Mouse (Mus musculus): ENCODE data around the gene Pbp2. TPM values are rescaled to one million over a fixed set of nuclear protein-coding genes. Genes with fewer than 3 reads are reported as not detected.

Gene Pbp2
- polyA plus RNA-seq, 1 experiment from 2014 or later, result not detected

DNA sequence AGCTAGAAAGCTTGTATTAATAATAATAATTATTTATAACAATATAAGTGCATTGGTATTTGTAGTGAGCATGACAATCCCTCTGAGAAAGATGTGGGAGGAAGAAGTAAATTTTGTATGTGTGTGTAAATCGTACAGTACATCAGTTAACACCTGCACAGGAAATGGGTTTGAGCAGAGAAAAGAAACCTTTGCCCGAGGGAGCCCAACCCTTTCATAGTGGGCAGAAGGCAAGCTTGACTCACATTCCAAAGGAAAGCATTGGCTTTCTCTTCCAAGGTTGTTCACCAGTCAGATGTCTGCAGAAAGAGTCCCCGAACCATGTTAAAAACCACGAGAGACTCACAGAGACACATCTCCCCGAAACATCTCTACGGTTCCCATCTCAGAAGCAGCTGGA lies 37.1 kb downstream of the Pbp2 start:
- no peaks in the 10 kb centered on the region for H3K27me3 ChIP-seq
- 60% methylated on average over 6 of the region's 6 CpGs for WGBS (ENCODE audit: insufficient replicate concordance)

DNA sequence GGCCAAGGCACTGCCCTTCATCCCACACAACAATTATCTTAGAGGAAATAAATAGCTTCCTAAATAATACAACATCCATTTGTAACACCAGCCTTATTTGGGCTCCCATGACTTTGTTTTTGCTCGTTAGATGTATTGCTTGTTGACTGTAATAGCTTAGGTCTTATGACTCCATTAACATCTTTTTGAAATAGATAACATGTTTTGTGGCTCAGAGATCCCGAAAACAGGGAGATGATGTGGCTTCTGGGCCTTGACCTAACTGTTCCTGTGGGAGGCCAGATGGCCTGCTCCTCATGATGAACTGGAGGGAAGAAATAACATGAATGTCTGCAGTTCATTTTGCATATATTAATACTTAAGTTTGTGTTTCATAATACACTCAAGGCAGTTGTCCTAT lies 38.4 kb downstream of the Pbp2 start:
- Histone ChIP-seq H3K4me3 (replicated peaks) (no peak overlapping the region), H3K27me3 (no peaks in the 10 kb centered on the region), H3K4me1 (replicated peaks) (no peaks in the 10 kb centered on the region), H3K4me2 (no peak overlapping the region), H3K36me3 (no peaks in the 10 kb centered on the region), H3K27ac (no peak overlapping the region), H3K9me3 (replicated peaks) (no peaks in the 10 kb centered on the region), H3K9ac (no peak overlapping the region)
- ATAC-seq (ENCODE audit: low read depth), result no peak
- 39% methylated on average over 2 of the region's 2 CpGs for WGBS (ENCODE audit: insufficient replicate concordance)
- DNase-seq, result no peak

More for the DNA sequence above, 37.1 kb downstream of the Pbp2 start:
- H3K4me1 ChIP-seq (replicated peaks), result no peaks in the 10 kb centered on the region
- ATAC-seq (ENCODE audit: low read depth), result no peak
- no peak overlapping the region for H3K27ac ChIP-seq
- no peaks in the 10 kb centered on the region for H3K36me3 ChIP-seq
- H3K4me2 ChIP-seq, result no peak overlapping the region
- H3K9ac ChIP-seq, result no peak overlapping the region
- no peak for DNase-seq
- no peak overlapping the region for H3K4me3 ChIP-seq (replicated peaks)
- H3K9me3 ChIP-seq (replicated peaks), result no peaks in the 10 kb centered on the region

DNA sequence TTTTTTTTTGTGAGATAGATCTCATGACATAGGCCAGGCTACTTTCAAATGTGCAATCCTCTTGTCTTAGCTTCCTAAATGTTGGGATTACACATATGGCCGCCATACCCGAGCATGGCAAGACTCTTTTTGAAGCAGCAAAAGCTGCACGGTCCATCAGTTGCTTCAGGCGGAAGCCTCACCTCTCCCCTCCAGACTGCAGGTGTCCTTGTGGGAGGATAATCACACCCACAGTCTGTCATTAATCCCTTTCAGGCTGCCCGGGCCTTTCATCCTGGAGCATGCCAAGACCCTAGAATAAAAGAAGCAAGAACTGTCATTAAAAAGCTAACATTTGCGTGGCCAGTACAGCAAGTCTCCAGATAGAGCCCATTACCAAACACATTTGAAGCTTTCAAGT lies 40.6 kb downstream of the Pbp2 start:
- no peak for DNase-seq
- ATAC-seq (ENCODE audit: low read depth), result no peak
- Histone ChIP-seq H3K4me3 (replicated peaks) (no peak overlapping the region), H3K9ac (no peak overlapping the region), H3K27me3 (no peaks in the 10 kb centered on the region), H3K4me1 (replicated peaks) (no peaks in the 10 kb centered on the region), H3K36me3 (no peaks in the 10 kb centered on the region), H3K27ac (no peak overlapping the region), H3K9me3 (replicated peaks) (no peaks in the 10 kb centered on the region), H3K4me2 (no peak overlapping the region)
- 64% methylated on average over 6 of the region's 6 CpGs for WGBS (ENCODE audit: insufficient replicate concordance)

DNA sequence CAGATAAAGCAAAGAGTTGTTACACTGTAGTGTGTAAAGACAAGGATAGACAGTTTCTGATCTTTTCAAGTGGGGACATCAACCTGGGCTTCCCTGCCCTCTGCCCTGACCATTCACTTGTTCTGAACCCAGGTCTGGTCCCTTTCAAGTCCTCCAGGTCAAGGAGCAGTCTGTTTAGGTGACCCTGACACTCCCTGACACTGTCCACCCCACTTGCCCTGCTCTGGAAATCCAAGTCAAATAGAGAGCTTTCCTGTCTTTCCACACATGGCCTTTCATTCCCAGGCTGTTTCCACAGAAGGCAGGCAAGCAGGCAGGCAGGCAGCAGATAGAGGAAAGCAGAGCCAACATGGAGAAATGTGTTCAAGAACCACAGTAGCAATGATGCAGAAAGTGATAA lies 41.8 kb downstream of the Pbp2 start:
- H3K9ac ChIP-seq, result no peak overlapping the region
- H3K4me3 ChIP-seq (replicated peaks), result no peak overlapping the region
- no peak for ATAC-seq (ENCODE audit: low read depth)
- H3K36me3 ChIP-seq, result no peaks in the 10 kb centered on the region
- H3K4me1 ChIP-seq (replicated peaks), result no peaks in the 10 kb centered on the region
- no peak for DNase-seq
- no peaks in the 10 kb centered on the region for H3K9me3 ChIP-seq (replicated peaks)
- H3K27ac ChIP-seq, result no peak overlapping the region
- no peaks in the 10 kb centered on the region for H3K27me3 ChIP-seq
- H3K4me2 ChIP-seq, result no peak overlapping the region

GRCm38 (mm10) chr6:135267221-135267620 lies 43.0 kb downstream of the Pbp2 start:
- H3K27me3 ChIP-seq, result no peaks in the 10 kb centered on the region
- 40% methylated on average over 3 of the region's 3 CpGs for WGBS (ENCODE audit: insufficient replicate concordance)

GRCm38 (mm10) chr6:135266056-135266455 lies 44.1 kb downstream of the Pbp2 start:
- H3K27me3 ChIP-seq, result no peaks in the 10 kb centered on the region
- no peaks in the 10 kb centered on the region for H3K9me3 ChIP-seq (replicated peaks)
- no peak for DNase-seq
- no peaks in the 10 kb centered on the region for H3K4me1 ChIP-seq (replicated peaks)
- 86% methylated on average over 1 of the region's 1 CpGs for WGBS (ENCODE audit: insufficient replicate concordance)
- H3K4me2 ChIP-seq, result no peak overlapping the region
- no peak for ATAC-seq (ENCODE audit: low read depth)
- no peak overlapping the region for H3K9ac ChIP-seq
- no peak overlapping the region for H3K4me3 ChIP-seq (replicated peaks)
- H3K36me3 ChIP-seq, result no peaks in the 10 kb centered on the region
- no peak overlapping the region for H3K27ac ChIP-seq

More at GRCm38 (mm10) chr6:135267221-135267620, 43.0 kb downstream of the Pbp2 start:
- H3K27ac ChIP-seq, result no peak overlapping the region
- H3K4me1 ChIP-seq (replicated peaks), result no peaks in the 10 kb centered on the region
- ATAC-seq (ENCODE audit: low read depth) (no peak), DNase-seq (no peak)
- no peak overlapping the region for H3K9ac ChIP-seq
- no peak overlapping the region for H3K4me2 ChIP-seq
- H3K36me3 ChIP-seq, result no peaks in the 10 kb centered on the region
- H3K4me3 ChIP-seq (replicated peaks), result no peak overlapping the region
- no peaks in the 10 kb centered on the region for H3K9me3 ChIP-seq (replicated peaks)

- Histone ChIP-seq H3K36me3 (no peaks in the 10 kb centered on the region), H3K4me2 (no peak overlapping the region), H3K4me3 (replicated peaks) (no peak overlapping the region), H3K27me3 (no peaks in the 10 kb centered on the region), H3K9ac (no peak overlapping the region), H3K27ac (no peak overlapping the region), H3K9me3 (replicated peaks) (no peaks in the 10 kb centered on the region), H3K4me1 (replicated peaks) (no peaks in the 10 kb centered on the region)
- DNase-seq, result no peak
- WGBS (ENCODE audit: insufficient replicate concordance), result 85% methylated on average over 6 of the region's 6 CpGs
- no peak for ATAC-seq (ENCODE audit: low read depth)
Measured at GRCm38 (mm10) chr6:135264136-135264535, 46.1 kb downstream of the Pbp2 start.

- Histone ChIP-seq H3K4me3 (replicated peaks) (no peak overlapping the region), H3K9me3 (replicated peaks) (no peaks in the 10 kb centered on the region), H3K9ac (no peak overlapping the region), H3K4me2 (no peak overlapping the region), H3K36me3 (no peaks in the 10 kb centered on the region), H3K27ac (no peak overlapping the region), H3K27me3 (no peaks in the 10 kb centered on the region), H3K4me1 (replicated peaks) (no peaks in the 10 kb centered on the region)
- ATAC-seq (ENCODE audit: low read depth) (no peak), DNase-seq (no peak)
- 52% methylated on average over 2 of the region's 2 CpGs for WGBS (ENCODE audit: insufficient replicate concordance)
Measured at GRCm38 (mm10) chr6:135262565-135262964, 47.6 kb downstream of the Pbp2 start.

- ATAC-seq (ENCODE audit: low read depth), result no peak
- 60% methylated on average over 9 of the region's 9 CpGs for WGBS (ENCODE audit: insufficient replicate concordance)
Measured at GRCm38 (mm10) chr6:135261124-135261523, 49.1 kb downstream of the Pbp2 start.

DNA sequence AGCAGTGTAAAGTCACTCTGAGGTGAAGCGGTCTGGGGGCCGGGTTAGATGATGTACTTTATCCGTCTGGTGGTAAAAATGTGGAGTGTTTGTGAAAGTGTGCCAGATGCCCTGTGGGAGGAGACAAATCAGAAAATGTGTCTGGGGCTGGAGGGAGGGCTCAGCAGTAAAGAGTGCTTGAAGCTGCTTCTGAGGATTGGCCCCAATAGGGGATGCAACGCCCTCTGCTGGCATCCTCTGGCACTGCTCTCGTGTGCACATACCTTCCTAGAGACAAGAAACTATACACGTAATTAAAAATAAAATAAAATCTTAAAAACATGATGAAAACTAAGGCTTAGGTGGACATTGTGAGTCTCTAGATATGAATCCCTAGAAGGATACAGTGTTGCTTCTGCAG lies 49.8 kb downstream of the Pbp2 start:
- no peaks in the 10 kb centered on the region for H3K27me3 ChIP-seq
- H3K4me1 ChIP-seq (replicated peaks), result no peaks in the 10 kb centered on the region
- no peaks in the 10 kb centered on the region for H3K9me3 ChIP-seq (replicated peaks)
- no peaks in the 10 kb centered on the region for H3K36me3 ChIP-seq
- no peak overlapping the region for H3K4me3 ChIP-seq (replicated peaks)
- no peak overlapping the region for H3K27ac ChIP-seq
- DNase-seq, result no peak
- 77% methylated on average over 6 of the region's 6 CpGs for whole genome bisulfite sequencing (ENCODE audit: insufficient replicate concordance)
- no peak overlapping the region for H3K9ac ChIP-seq
- no peak overlapping the region for H3K4me2 ChIP-seq
- ATAC-seq (ENCODE audit: low read depth), result no peak

More at GRCm38 (mm10) chr6:135261124-135261523, 49.1 kb downstream of the Pbp2 start:
- H3K4me2 ChIP-seq, result no peak overlapping the region
- H3K36me3 ChIP-seq, result no peaks in the 10 kb centered on the region
- H3K4me1 ChIP-seq (replicated peaks), result no peaks in the 10 kb centered on the region
- H3K27ac ChIP-seq, result no peak overlapping the region
- H3K27me3 ChIP-seq, result no peaks in the 10 kb centered on the region
- no peak overlapping the region for H3K4me3 ChIP-seq (replicated peaks)
- H3K9me3 ChIP-seq (replicated peaks), result no peaks in the 10 kb centered on the region
- DNase-seq, result no peak
- H3K9ac ChIP-seq, result no peak overlapping the region
